Mouse (Mus musculus) stomach, embryonic 14.5 days (tissue): ENCODE data around the gene Pin1rt1. TPM values are rescaled to one million over a fixed set of nuclear protein-coding genes. Genes with fewer than 3 reads are reported as not detected.
A peak's percentile ranks its signal among the peaks of the same experiment; 100 is the strongest.

Experiments
- ATAC-seq: fragments of 200-750 bp; cut with Nextera tagmentation; 2 replicates; pipeline ENCODE4 v1.8.0; 2017; ENCODE audit warnings: low read depth, moderate TSS enrichment; ENCODE audit not compliant: insufficient number of reproducible peaks, insufficient read depth, low FRiP score
- H3K27ac ChIP-seq: fragments of 300-500 bp; sonication (generic); 2 replicates; pipeline ENCODE4 v1.5.1; 2014; ENCODE audit warnings: mild to moderate bottlenecking, low read length, moderate library complexity, mixed read lengths
- H3K27me3 ChIP-seq: fragments of 300-500 bp; sonication (generic); 2 replicates; pipeline ENCODE4 v1.6.1; 2014; ENCODE audit warnings: low read length, control low read depth, mixed read lengths; ENCODE audit not compliant: control insufficient read depth, insufficient read depth
- H3K36me3 ChIP-seq: fragments of 300-500 bp; sonication (generic); 2 replicates; pipeline ENCODE4 v1.6.1; 2014; ENCODE audit warnings: mild to moderate bottlenecking, control low read depth, low read length, moderate library complexity, mixed read lengths; ENCODE audit not compliant: control insufficient read depth, insufficient read depth
- H3K4me1 ChIP-seq: fragments of 300-500 bp; sonication (generic); 2 replicates; pipeline ENCODE4 v1.6.1; 2014; ENCODE audit warnings: low read length, control low read depth, mixed read lengths; ENCODE audit not compliant: control insufficient read depth, insufficient read depth
- H3K4me2 ChIP-seq: fragments of 300-500 bp; sonication (generic); replicated peaks from 2 replicates; pipeline ENCODE4 v1.6.1; 2014; ENCODE audit warnings: low read depth, low read length, control low read depth
- H3K4me3 ChIP-seq: fragments of 300-500 bp; sonication (generic); 2 replicates; pipeline ENCODE4 v1.5.1; 2014; ENCODE audit warnings: low read depth, low read length, control low read depth
- H3K9ac ChIP-seq: fragments of 300-500 bp; sonication (generic); replicated peaks from 2 replicates; pipeline ENCODE4 v1.6.1; 2014; ENCODE audit warnings: low read depth, mild to moderate bottlenecking, control low read depth, low read length, moderate library complexity, mixed read lengths
- H3K9me3 ChIP-seq: fragments of 300-500 bp; sonication (generic); 2 replicates; pipeline ENCODE4 v1.6.1; 2016; ENCODE audit warnings: low read depth, low read length, control low read depth; ENCODE audit not compliant: control insufficient read depth
- whole genome bisulfite sequencing: fragments of 180-500 bp; shearing (Covaris S2); extraction: QIAGEN DNeasy Blood & Tissue Kit; methylation state at CpG from one replicate; pipeline ENCODE4 v1.1.7; 2014; 5-methylcytosine and 5-hydroxymethylcytosine counted together
- polyA plus RNA-seq: library from polyadenylated mRNA; unstranded; fragments of >200 nt; fragmentation: Nextera tagmentation; extraction: Ambion mirVana; gene quantifications from 2 replicates; pipeline ENCODE4 v1.2.1, GENCODE M21; 2014

Gene Pin1rt1
- polyA plus RNA-seq: not detected in 2 replicates

GRCm38 (mm10) chr2:104716279-104716678, at the start of gene Pin1rt1:
Gene Pin1rt1 (minus strand): TSS chr2:104716379.
- no peak within 1 kb of the TSS for H3K4me3 ChIP-seq
- H3K27ac ChIP-seq: no peak within 1 kb of the TSS
- no peaks in the 10 kb centered on the region for H3K36me3 ChIP-seq
- H3K9me3 ChIP-seq: no peaks in the 10 kb centered on the region
- ATAC-seq: no peak
- no peak within 1 kb of the TSS for H3K9ac ChIP-seq
- no peaks in the 10 kb centered on the region for H3K4me1 ChIP-seq
- no peak within 1 kb of the TSS for H3K4me2 ChIP-seq
- no peaks in the 10 kb centered on the region for H3K27me3 ChIP-seq
- 91% methylated on average over 4 of the region's 4 CpGs for WGBS

- Histone ChIP-seq H3K4me1 (no peaks in the 10 kb centered on the region), H3K4me2 (no peak overlapping the region), H3K27ac (no peak overlapping the region), H3K36me3 (peaks cover 32% of the 10 kb centered on the region), H3K9me3 (no peaks in the 10 kb centered on the region), H3K27me3 (no peaks in the 10 kb centered on the region), H3K4me3 (no peak overlapping the region), H3K9ac (no peak overlapping the region)
- ATAC-seq: no peak
- 94% methylated on average over 4 of the region's 4 CpGs for WGBS
Observed at GRCm38 (mm10) chr2:104764018-104764417, 47.8 kb upstream of the Pin1rt1 start.

GRCm38 (mm10) chr2:104763134-104763703, 47.0 kb upstream of the Pin1rt1 start:
- H3K4me1 ChIP-seq: no peaks in the 10 kb centered on the region
- no peak overlapping the region for H3K4me2 ChIP-seq
- 79% methylated on average over 8 of the region's 8 CpGs for WGBS
- H3K27me3 ChIP-seq: no peaks in the 10 kb centered on the region
- no peak overlapping the region for H3K27ac ChIP-seq
- H3K9me3 ChIP-seq: no peaks in the 10 kb centered on the region
- H3K4me3 ChIP-seq: no peak overlapping the region
- peaks cover 27% of the 10 kb centered on the region; the same call in 1 of the 2 replicates for H3K36me3 ChIP-seq
- no peak for ATAC-seq
- H3K9ac ChIP-seq: no peak overlapping the region

GRCm38 (mm10) chr2:104750611-104751010, 34.4 kb upstream of the Pin1rt1 start:
- Histone ChIP-seq H3K9me3 (no peaks in the 10 kb centered on the region), H3K4me3 (no peak overlapping the region), H3K4me2 (no peak overlapping the region), H3K27me3 (no peaks in the 10 kb centered on the region), H3K27ac (no peak overlapping the region), H3K9ac (no peak overlapping the region), H3K36me3 (peaks cover 4% of the 10 kb centered on the region; the same call in 1 of the 2 replicates), H3K4me1 (no peaks in the 10 kb centered on the region)
- WGBS: 63% methylated on average over 3 of the region's 3 CpGs
- ATAC-seq: no peak

- no peak for ATAC-seq
- Histone ChIP-seq H3K27me3 (no peaks in the 10 kb centered on the region), H3K4me1 (no peaks in the 10 kb centered on the region), H3K4me2 (no peak overlapping the region), H3K36me3 (peaks cover 4% of the 10 kb centered on the region; the same call in 1 of the 2 replicates), H3K4me3 (no peak overlapping the region), H3K9me3 (no peaks in the 10 kb centered on the region), H3K27ac (no peak overlapping the region), H3K9ac (no peak overlapping the region)
- WGBS: 80% methylated on average over 5 of the region's 5 CpGs
Observed at GRCm38 (mm10) chr2:104748652-104749183, 32.5 kb upstream of the Pin1rt1 start.

GRCm38 (mm10) chr2:104746251-104746650, 30.1 kb upstream of the Pin1rt1 start:
- ATAC-seq: no peak
- WGBS: 48% methylated on average over 8 of the region's 8 CpGs
- Histone ChIP-seq H3K4me2 (no peak overlapping the region), H3K27me3 (no peaks in the 10 kb centered on the region), H3K9me3 (no peaks in the 10 kb centered on the region), H3K36me3 (no peaks in the 10 kb centered on the region), H3K4me3 (no peak overlapping the region), H3K27ac (no peak overlapping the region), H3K4me1 (peaks cover 5% of the 10 kb centered on the region), H3K9ac (no peak overlapping the region)

GRCm38 (mm10) chr2:104743971-104744370, 27.8 kb upstream of the Pin1rt1 start:
- Histone ChIP-seq H3K9ac (no peak overlapping the region), H3K27me3 (no peaks in the 10 kb centered on the region), H3K4me1 (peaks cover 9% of the 10 kb centered on the region), H3K9me3 (no peaks in the 10 kb centered on the region), H3K4me3 (no peak overlapping the region), H3K36me3 (no peaks in the 10 kb centered on the region), H3K4me2 (no peak overlapping the region), H3K27ac (no peak overlapping the region)
- no peak for ATAC-seq
- WGBS: 42% methylated on average over 4 of the region's 5 CpGs

GRCm38 (mm10) chr2:104743160-104743559, 27.0 kb upstream of the Pin1rt1 start:
- Histone ChIP-seq H3K9me3 (no peaks in the 10 kb centered on the region), H3K36me3 (no peaks in the 10 kb centered on the region), H3K9ac (peak overlapping the region; percentile 78; the same call in 1 of the 2 replicates), H3K4me3 (peak overlapping the region; percentile 81), H3K27ac (no peak overlapping the region), H3K4me2 (peak overlapping the region; percentile 86), H3K4me1 (peaks cover 9% of the 10 kb centered on the region), H3K27me3 (no peaks in the 10 kb centered on the region)
- no peak for ATAC-seq
- 20% methylated on average over 7 of the region's 7 CpGs for WGBS

- peak within 1 kb of the TSS; percentile 63; the same call in 1 of the 2 replicates for H3K27ac ChIP-seq
- 0% methylated on average over 30 of the region's 31 CpGs for WGBS
- peak within 1 kb of the TSS; percentile 81 for H3K4me3 ChIP-seq
- peak within 1 kb of the TSS; percentile 78 for H3K9ac ChIP-seq
- no peaks in the 10 kb centered on the region for H3K9me3 ChIP-seq
- ATAC-seq: peak; percentile 96
- peaks cover 9% of the 10 kb centered on the region for H3K4me1 ChIP-seq
- H3K36me3 ChIP-seq: no peaks in the 10 kb centered on the region
- H3K27me3 ChIP-seq: no peaks in the 10 kb centered on the region
- peak within 1 kb of the TSS; percentile 86 for H3K4me2 ChIP-seq
Observed at GRCm38 (mm10) chr2:104742741-104743064, 26.5 kb upstream of the Pin1rt1 start, which contains the start of gene Depdc7. Gene Depdc7 (minus strand): TSS chr2:104742878.
